ENCODE assay signal across 9 mouse cellular contexts in genomic region chr1:167688001-167688346, GRCm38 (mm10). TPM values are rescaled to one million over a fixed set of nuclear protein-coding genes. Genes with fewer than 3 reads are reported as not detected.
DNase-seq lines count a peak whose midpoint lies in the region; ATAC-seq lines count a peak whose summit lies in the region.
"Had no signal": no experiment of that assay in that cellular context is flagged by ENCODE, and none has a peak within 500 bp of the region (broad histone marks: within the 10 kb centered on the region; RNA-seq: fewer than 3 reads in every experiment).

No protein-coding gene starts in this region.

- H3K9ac ChIP-seq in lung, embryonic 15.5 days: no peak overlapping the region
- no peak overlapping the region; the same call in 1 of the 2 replicates for H3K9ac ChIP-seq in limb, embryonic 11.5 days (ENCODE audit: low read length)
- no peak overlapping the region for H3K9ac ChIP-seq in stomach, embryonic 16.5 days (ENCODE audit: low read length)

- peaks cover 21% of the 10 kb centered on the region for H3K4me1 ChIP-seq in lung, embryonic 15.5 days
- H3K4me1 ChIP-seq in limb, embryonic 11.5 days (ENCODE audit: control insufficient read depth, insufficient read depth, low read length): peaks cover 10% of the 10 kb centered on the region; the same call in 1 of the 2 replicates
- H3K4me1 ChIP-seq in stomach, embryonic 16.5 days (ENCODE audit: control insufficient read depth, insufficient read depth, low read length): peaks cover 8% of the 10 kb centered on the region

- peak overlapping the region; percentile 49 for H3K4me3 ChIP-seq in lung, embryonic 15.5 days
- peak overlapping the region; percentile 44 for H3K4me3 ChIP-seq in limb, embryonic 11.5 days (ENCODE audit: low read depth, low read length)
- peak overlapping the region; percentile 54 for H3K4me3 ChIP-seq in stomach, embryonic 16.5 days (replicated peaks; ENCODE audit: low read length)

- peak overlapping the region; percentile 94 for H3K4me2 ChIP-seq in lung, embryonic 15.5 days
- H3K4me2 ChIP-seq in limb, embryonic 11.5 days (ENCODE audit: low read depth, severe bottlenecking): peak overlapping the region; percentile 94
- peak overlapping the region; percentile 95; the same call in 1 of the 2 replicates for H3K4me2 ChIP-seq in stomach, embryonic 16.5 days (ENCODE audit: low read depth, low read length)

- peak; percentile 4 for DNase-seq in adrenal gland, adult 2 months
- no peak for DNase-seq in adrenal gland, postnatal 25 days
- DNase-seq in lung, postnatal 10 days: no peak
- peak; percentile 63 for DNase-seq in limb, embryonic 11.5 days (ENCODE audit: low spot score)
- no peak for DNase-seq in layer of hippocampus, adult 18-20 months (ENCODE audit: low spot score in 2 of 2)
- no peak for DNase-seq in cerebellum, adult 9-10 months
- DNase-seq: cerebellum, adult 11-12 months had no signal

- H3K36me3 ChIP-seq in lung, embryonic 15.5 days: no peaks in the 10 kb centered on the region
- H3K36me3 ChIP-seq in limb, embryonic 11.5 days (ENCODE audit: control insufficient read depth, insufficient read depth, low read length): no peaks in the 10 kb centered on the region
- H3K36me3 ChIP-seq in stomach, embryonic 16.5 days (ENCODE audit: control insufficient read depth, insufficient read depth, low read length): no peaks in the 10 kb centered on the region

- H3K27me3 ChIP-seq in lung, embryonic 15.5 days: peaks cover 79% of the 10 kb centered on the region
- peaks cover 62% of the 10 kb centered on the region for H3K27me3 ChIP-seq in limb, embryonic 11.5 days (ENCODE audit: control insufficient read depth, insufficient read depth, low read length)
- H3K27me3 ChIP-seq in stomach, embryonic 16.5 days (ENCODE audit: control insufficient read depth, insufficient read depth, low read length): peaks cover 70% of the 10 kb centered on the region

- under 1% methylated on average over 8 of the region's 8 CpGs for whole genome bisulfite sequencing in lung, embryonic 15.5 days
- 2% methylated on average over 8 of the region's 8 CpGs for WGBS in limb, embryonic 11.5 days
- 0% methylated on average over 8 of the region's 8 CpGs for WGBS in stomach, embryonic 16.5 days

- no peak for ATAC-seq in lung, embryonic 15.5 days (ENCODE audit: borderline replicate concordance, extremely low read depth, low FRiP score, low TSS enrichment)
- ATAC-seq in limb, embryonic 11.5 days (ENCODE audit: insufficient number of reproducible peaks, low FRiP score, low TSS enrichment, low read depth): no peak
- no peak for ATAC-seq in stomach, embryonic 16.5 days (ENCODE audit: insufficient read depth, low FRiP score)

- H3K9me3 ChIP-seq in lung, embryonic 15.5 days: no peaks in the 10 kb centered on the region
- no peaks in the 10 kb centered on the region for H3K9me3 ChIP-seq in limb, embryonic 11.5 days (ENCODE audit: control insufficient read depth, low read length)
- H3K9me3 ChIP-seq in stomach, embryonic 16.5 days (replicated peaks; ENCODE audit: control insufficient read depth, low read length): no peaks in the 10 kb centered on the region; the same call in 1 of the 2 replicates

- H3K27ac ChIP-seq in lung, embryonic 15.5 days: no peak overlapping the region
- H3K27ac ChIP-seq in limb, embryonic 11.5 days (replicated peaks; ENCODE audit: low read depth, low read length): no peak overlapping the region
- no peak overlapping the region for H3K27ac ChIP-seq in stomach, embryonic 16.5 days (ENCODE audit: low read length)

RNA-seq across cellular contexts. Expression of gene Lmx1a, which starts 1.1 kb away (rescaled TPM):
- under 1 TPM in 1 of 2 experiments, not detected in 1; 0.14 TPM for total RNA-seq in adrenal gland, adult 2 months (2021)
- polyA plus RNA-seq in adrenal gland, adult 2 months (2012; rRNA removed): not detected in 2 replicates
- not detected in 2 replicates for total RNA-seq in adrenal gland, postnatal 25 days (2021)
- 0.06 TPM in 1 of 2 replicates, not detected in the other for polyA plus RNA-seq in lung, embryonic 15.5 days (2015; fragmentation: Nextera tagmentation; extraction: Ambion mirVana)
- polyA plus RNA-seq in limb, embryonic 11.5 days (2014; fragmentation: Nextera tagmentation; extraction: Ambion mirVana): 0.97 and 1.1 TPM in 2 replicates
- polyA plus RNA-seq in stomach, embryonic 16.5 days (2015; fragmentation: Nextera tagmentation; extraction: Ambion mirVana): 0.10 and 0.11 TPM in 2 replicates
- total RNA-seq in layer of hippocampus, adult 18-20 months (2021): under 1 TPM in 1 of 2 experiments, not detected in 1; 0.10 TPM

Comparison
In these comparisons a context has a peak if more than half of its experiments do, and no peak if none do; other contexts are left out.
1. DNase-seq: peak in adrenal gland, adult 2 months (single experiment) and limb, embryonic 11.5 days (single experiment); none in adrenal gland, postnatal 25 days (single experiment), lung, postnatal 10 days (single experiment), layer of hippocampus, adult 18-20 months (0 of 2) and cerebellum, adult 9-10 months (single experiment).
2. Peak in every context shown above with its lines, with median percentiles within 50 percentile points of each other: H3K4me2 ChIP-seq and H3K4me3 ChIP-seq.